Mouse (Mus musculus): ENCODE data around the gene Speg. TPM values are rescaled to one million over a fixed set of nuclear protein-coding genes. Genes with fewer than 3 reads are reported as not detected.

The Speg gene
- polyA plus RNA-seq, 1 experiment, result 19.8 TPM

GRCm38 (mm10) chr1:75398761-75399402, 23.8 kb downstream of the Speg start:
- no peaks in the 10 kb centered on the region for H3K27me3 ChIP-seq (ENCODE audit: control insufficient read depth, insufficient read depth, low read length, poor library complexity, severe bottlenecking)
- H3K9ac ChIP-seq (ENCODE audit: low read depth, poor library complexity, severe bottlenecking), result no peak overlapping the region
- H3K4me3 ChIP-seq (ENCODE audit: low read depth, low read length), result no peak overlapping the region
- no peaks in the 10 kb centered on the region for H3K36me3 ChIP-seq (ENCODE audit: control insufficient read depth, insufficient read depth, low read length, poor library complexity, severe bottlenecking)
- no peaks in the 10 kb centered on the region for H3K9me3 ChIP-seq (replicated peaks; ENCODE audit: control insufficient read depth, insufficient read depth, low read length, poor library complexity, severe bottlenecking)
- TF ChIP-seq CTCF (IDR thresholded peaks at IDR 0.05; ENCODE audit: low read depth, low read length) (peak; percentile 60), POLR2A (IDR thresholded peaks at IDR 0.05; ENCODE audit: insufficient read depth, low read length) (no peak)
- peaks cover 7% of the 10 kb centered on the region for H3K4me1 ChIP-seq (ENCODE audit: control insufficient read depth, insufficient read depth, low read length)
- no peak overlapping the region for H3K27ac ChIP-seq (ENCODE audit: insufficient read depth, low read length)

- H3K4me3 ChIP-seq (ENCODE audit: low read depth, low read length), result no peak overlapping the region
- TF ChIP-seq POLR2A (IDR thresholded peaks at IDR 0.05; ENCODE audit: insufficient read depth, low read length) (no peak), CTCF (IDR thresholded peaks at IDR 0.05; ENCODE audit: low read depth, low read length) (no peak), EP300 (IDR thresholded peaks at IDR 0.05; ENCODE audit: insufficient read depth, low read depth, low read length) (no peak)
- H3K27me3 ChIP-seq (ENCODE audit: control insufficient read depth, insufficient read depth, low read length, poor library complexity, severe bottlenecking), result no peaks in the 10 kb centered on the region
- no peak overlapping the region; the same call in 1 of the 2 replicates for H3K27ac ChIP-seq (ENCODE audit: insufficient read depth, low read length)
- peaks cover 7% of the 10 kb centered on the region for H3K4me1 ChIP-seq (ENCODE audit: control insufficient read depth, insufficient read depth, low read length)
- no peaks in the 10 kb centered on the region for H3K36me3 ChIP-seq (ENCODE audit: control insufficient read depth, insufficient read depth, low read length, poor library complexity, severe bottlenecking)
- no peak overlapping the region for H3K9ac ChIP-seq (ENCODE audit: low read depth, poor library complexity, severe bottlenecking)
- H3K9me3 ChIP-seq (replicated peaks; ENCODE audit: control insufficient read depth, insufficient read depth, low read length, poor library complexity, severe bottlenecking), result no peaks in the 10 kb centered on the region
These were observed 24.8 kb downstream of the Speg start for GRCm38 (mm10) chr1:75399755-75400492.

GRCm38 (mm10) chr1:75400493-75401115, 25.5 kb downstream of the Speg start:
- Histone ChIP-seq H3K27me3 (ENCODE audit: control insufficient read depth, insufficient read depth, low read length, poor library complexity, severe bottlenecking) (no peaks in the 10 kb centered on the region), H3K4me3 (ENCODE audit: low read depth, low read length) (no peak overlapping the region), H3K36me3 (ENCODE audit: control insufficient read depth, insufficient read depth, low read length, poor library complexity, severe bottlenecking) (no peaks in the 10 kb centered on the region), H3K4me1 (ENCODE audit: control insufficient read depth, insufficient read depth, low read length) (peaks cover 7% of the 10 kb centered on the region), H3K27ac (ENCODE audit: insufficient read depth, low read length) (no peak overlapping the region), H3K9me3 (replicated peaks; ENCODE audit: control insufficient read depth, insufficient read depth, low read length, poor library complexity, severe bottlenecking) (no peaks in the 10 kb centered on the region), H3K9ac (ENCODE audit: low read depth, poor library complexity, severe bottlenecking) (no peak overlapping the region)
- TF ChIP-seq POLR2A (IDR thresholded peaks at IDR 0.05; ENCODE audit: insufficient read depth, low read length) (no peak), CTCF (IDR thresholded peaks at IDR 0.05; ENCODE audit: low read depth, low read length) (no peak), EP300 (IDR thresholded peaks at IDR 0.05; ENCODE audit: insufficient read depth, low read depth, low read length) (no peak)

GRCm38 (mm10) chr1:75405547-75405946, 30.4 kb downstream of the Speg start:
- Histone ChIP-seq H3K9ac (ENCODE audit: low read depth, poor library complexity, severe bottlenecking) (no peak overlapping the region), H3K27ac (ENCODE audit: insufficient read depth, low read length) (no peak overlapping the region), H3K36me3 (ENCODE audit: control insufficient read depth, insufficient read depth, low read length, poor library complexity, severe bottlenecking) (no peaks in the 10 kb centered on the region), H3K27me3 (ENCODE audit: control insufficient read depth, insufficient read depth, low read length, poor library complexity, severe bottlenecking) (no peaks in the 10 kb centered on the region), H3K4me1 (ENCODE audit: control insufficient read depth, insufficient read depth, low read length) (peaks cover 3% of the 10 kb centered on the region), H3K4me3 (ENCODE audit: low read depth, low read length) (no peak overlapping the region), H3K9me3 (replicated peaks; ENCODE audit: control insufficient read depth, insufficient read depth, low read length, poor library complexity, severe bottlenecking) (no peaks in the 10 kb centered on the region)
- TF ChIP-seq CTCF (IDR thresholded peaks at IDR 0.05; ENCODE audit: low read depth, low read length) (no peak), EP300 (IDR thresholded peaks at IDR 0.05; ENCODE audit: insufficient read depth, low read depth, low read length) (no peak), POLR2A (IDR thresholded peaks at IDR 0.05; ENCODE audit: insufficient read depth, low read length) (no peak)

- no peak overlapping the region for H3K9ac ChIP-seq (ENCODE audit: low read depth, poor library complexity, severe bottlenecking)
- H3K4me3 ChIP-seq (ENCODE audit: low read depth, low read length), result no peak overlapping the region
- no peak overlapping the region for H3K27ac ChIP-seq (ENCODE audit: insufficient read depth, low read length)
- H3K27me3 ChIP-seq (ENCODE audit: control insufficient read depth, insufficient read depth, low read length, poor library complexity, severe bottlenecking), result no peaks in the 10 kb centered on the region
- no peaks in the 10 kb centered on the region for H3K36me3 ChIP-seq (ENCODE audit: control insufficient read depth, insufficient read depth, low read length, poor library complexity, severe bottlenecking)
- TF ChIP-seq CTCF (IDR thresholded peaks at IDR 0.05; ENCODE audit: low read depth, low read length) (no peak), POLR2A (IDR thresholded peaks at IDR 0.05; ENCODE audit: insufficient read depth, low read length) (no peak), EP300 (IDR thresholded peaks at IDR 0.05; ENCODE audit: insufficient read depth, low read depth, low read length) (no peak)
- peaks cover 3% of the 10 kb centered on the region for H3K4me1 ChIP-seq (ENCODE audit: control insufficient read depth, insufficient read depth, low read length)
- H3K9me3 ChIP-seq (replicated peaks; ENCODE audit: control insufficient read depth, insufficient read depth, low read length, poor library complexity, severe bottlenecking), result no peaks in the 10 kb centered on the region
These were observed 31.1 kb downstream of the Speg start for GRCm38 (mm10) chr1:75406173-75406572.

GRCm38 (mm10) chr1:75407056-75407455, 32.0 kb downstream of the Speg start:
- TF ChIP-seq CTCF (IDR thresholded peaks at IDR 0.05; ENCODE audit: low read depth, low read length) (no peak), POLR2A (IDR thresholded peaks at IDR 0.05; ENCODE audit: insufficient read depth, low read length) (no peak), EP300 (IDR thresholded peaks at IDR 0.05; ENCODE audit: insufficient read depth, low read depth, low read length) (no peak)
- no peak overlapping the region for H3K27ac ChIP-seq (ENCODE audit: insufficient read depth, low read length)
- no peaks in the 10 kb centered on the region for H3K36me3 ChIP-seq (ENCODE audit: control insufficient read depth, insufficient read depth, low read length, poor library complexity, severe bottlenecking)
- H3K4me1 ChIP-seq (ENCODE audit: control insufficient read depth, insufficient read depth, low read length), result peaks cover 3% of the 10 kb centered on the region
- no peaks in the 10 kb centered on the region for H3K9me3 ChIP-seq (replicated peaks; ENCODE audit: control insufficient read depth, insufficient read depth, low read length, poor library complexity, severe bottlenecking)
- H3K27me3 ChIP-seq (ENCODE audit: control insufficient read depth, insufficient read depth, low read length, poor library complexity, severe bottlenecking), result no peaks in the 10 kb centered on the region
- H3K4me3 ChIP-seq (ENCODE audit: low read depth, low read length), result no peak overlapping the region
- H3K9ac ChIP-seq (ENCODE audit: low read depth, poor library complexity, severe bottlenecking), result no peak overlapping the region

All from ES-Bruce4 (cell line).